Mouse (Mus musculus) testis, postnatal 14 days (tissue): Measurements from ENCODE around the gene Rgs16.
A peak's percentile ranks its signal among the peaks of the same experiment; 100 is the strongest.

ENCODE experiments used
- DNase-seq: peaks from one replicate; pipeline ENCODE4 v3.0.0; 2021; ENCODE audit warnings: low spot score

Rgs16 gene

DNA sequence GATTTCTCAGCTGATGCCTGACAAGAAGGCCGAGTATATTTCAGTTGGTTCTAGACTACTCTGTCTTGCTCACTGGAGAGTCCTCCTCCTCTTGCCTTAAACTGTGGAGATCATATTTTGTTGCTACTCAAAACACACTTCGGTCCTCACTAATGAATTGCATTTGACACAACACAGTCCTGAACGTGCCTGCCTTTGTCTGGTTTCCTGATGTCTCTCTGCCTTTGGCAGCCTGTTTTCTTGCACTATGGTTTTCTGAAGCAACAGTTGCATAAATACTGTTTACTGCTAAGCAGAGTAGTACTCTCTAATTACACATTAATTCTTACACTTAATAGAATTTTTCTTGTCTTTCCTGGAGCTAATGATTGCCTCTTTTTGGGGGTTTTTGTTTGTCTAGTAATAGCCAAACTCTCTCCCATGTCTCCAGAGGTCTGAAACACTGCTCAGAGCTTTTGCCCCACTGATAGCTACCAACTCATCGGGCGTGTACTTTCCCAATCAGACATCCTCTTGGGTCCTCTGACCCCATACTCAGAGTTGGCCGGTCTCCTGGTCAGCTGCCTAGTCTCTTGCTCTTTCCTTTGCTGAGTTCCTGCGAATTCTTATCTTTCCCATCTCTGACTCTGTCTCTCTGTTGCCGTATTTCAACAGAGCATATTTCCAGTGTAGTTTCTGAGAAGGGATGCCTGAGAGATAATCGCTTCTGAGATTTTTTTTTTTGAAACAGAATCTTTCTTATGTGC is 18.4 kb upstream of the Rgs16 start:
- DNase-seq, result no peak

DNA sequence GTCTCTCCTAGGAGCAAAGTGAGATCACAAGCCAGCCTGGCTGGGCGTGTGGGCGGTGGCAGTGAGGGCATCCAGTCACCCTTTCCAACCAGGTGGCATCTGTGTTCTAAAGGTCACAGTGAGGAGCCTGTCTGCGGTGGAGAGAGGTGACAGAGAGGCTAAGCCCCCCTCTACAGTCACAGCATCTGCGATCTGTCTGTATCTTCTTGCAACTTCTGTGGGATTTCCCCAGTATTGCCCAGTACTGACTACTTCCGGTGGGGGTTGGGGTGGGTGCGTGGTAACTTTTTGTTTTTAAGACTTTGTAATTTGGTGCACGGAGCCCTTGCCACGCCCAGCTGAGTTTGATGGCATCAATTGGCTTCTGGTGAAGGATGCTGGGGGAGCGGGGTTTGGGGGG is 16.7 kb upstream of the Rgs16 start:
- DNase-seq, result no peak

DNA sequence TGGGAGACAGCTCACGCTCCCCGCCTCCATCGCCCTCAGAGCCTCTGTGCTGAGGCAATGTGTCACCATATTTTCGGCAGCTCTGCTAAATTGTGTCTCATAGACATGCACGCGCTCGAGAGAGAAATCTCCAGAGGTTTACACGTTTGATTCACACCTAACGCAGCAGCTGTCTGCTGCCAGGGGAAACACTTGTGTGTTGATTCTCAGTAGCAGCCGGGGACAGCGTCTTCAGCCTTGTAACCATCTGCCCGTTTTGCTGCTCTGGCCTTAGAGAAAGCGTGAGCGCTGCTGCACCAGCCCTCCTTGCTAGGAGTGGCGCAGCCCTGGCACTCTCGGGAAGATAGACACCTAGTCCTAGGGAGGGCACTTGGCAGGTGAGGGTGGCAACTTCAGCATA is 13.5 kb upstream of the Rgs16 start:
- DNase-seq, result no peak

GRCm38 (mm10) chr1:153729806-153730205 is 10.3 kb upstream of the Rgs16 start:
- DNase-seq, result no peak

DNA sequence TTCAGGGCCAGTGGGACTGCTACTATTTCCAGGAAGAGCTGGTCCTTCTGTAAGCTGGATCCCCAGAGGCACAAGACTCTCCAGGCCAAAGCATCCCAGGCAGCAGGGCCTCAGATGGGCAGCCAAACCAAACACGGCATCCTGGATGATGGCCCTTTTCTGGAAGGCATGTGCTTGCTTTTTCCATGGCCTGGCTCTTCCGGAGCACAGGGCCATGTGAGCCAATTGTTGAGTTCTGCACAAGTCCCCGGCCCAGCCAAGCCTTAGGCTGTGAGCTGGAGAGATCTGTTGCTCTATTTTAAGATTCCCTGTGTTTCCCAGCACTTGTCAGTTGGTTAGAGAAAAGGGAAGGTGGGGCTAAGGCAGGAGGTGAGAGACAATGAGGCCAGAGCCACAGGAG is 9.5 kb upstream of the Rgs16 start:
- no peak for DNase-seq

DNA sequence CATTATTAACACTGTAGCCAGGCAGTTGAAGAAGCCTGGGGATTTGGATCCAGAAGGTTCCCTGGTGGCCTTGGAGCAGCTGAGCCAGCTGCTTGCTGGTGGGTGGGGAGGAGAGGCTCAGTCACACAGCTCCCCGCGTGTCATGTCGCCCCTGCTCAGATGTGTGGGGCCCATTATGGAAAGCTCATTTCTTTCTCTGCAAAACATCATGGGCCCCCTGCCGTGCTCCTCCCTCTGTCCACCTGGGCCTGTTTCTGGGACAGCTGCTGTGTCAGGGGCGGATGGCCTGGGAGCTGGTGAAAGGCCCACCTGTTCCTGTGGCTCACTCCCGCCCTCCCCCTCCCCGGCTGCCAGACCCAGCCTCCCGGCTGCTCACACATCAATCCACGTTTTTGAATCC is 7.0 kb upstream of the Rgs16 start:
- DNase-seq, result no peak

GRCm38 (mm10) chr1:153734866-153735265 is 5.3 kb upstream of the Rgs16 start:
- no peak for DNase-seq

DNA sequence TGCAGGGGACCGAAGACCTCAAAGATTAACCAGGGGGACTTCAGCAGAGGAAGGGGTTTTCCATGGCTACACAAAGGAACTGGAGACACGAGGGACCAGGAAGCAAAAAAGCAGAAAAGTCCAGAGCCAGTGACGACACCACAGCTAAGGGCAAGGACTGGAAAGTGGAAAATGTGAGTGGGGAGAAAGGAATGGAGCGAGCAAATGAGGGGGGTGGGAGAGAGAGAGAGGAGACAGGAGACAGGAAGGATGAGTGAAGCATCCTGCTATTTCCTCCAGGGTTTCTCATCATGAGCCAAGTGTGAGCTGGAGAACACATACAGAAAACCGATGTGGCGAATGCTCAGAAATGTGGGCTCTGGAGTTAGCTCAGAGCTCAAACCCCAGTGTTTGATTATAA is 4.1 kb upstream of the Rgs16 start:
- DNase-seq, result no peak

DNA sequence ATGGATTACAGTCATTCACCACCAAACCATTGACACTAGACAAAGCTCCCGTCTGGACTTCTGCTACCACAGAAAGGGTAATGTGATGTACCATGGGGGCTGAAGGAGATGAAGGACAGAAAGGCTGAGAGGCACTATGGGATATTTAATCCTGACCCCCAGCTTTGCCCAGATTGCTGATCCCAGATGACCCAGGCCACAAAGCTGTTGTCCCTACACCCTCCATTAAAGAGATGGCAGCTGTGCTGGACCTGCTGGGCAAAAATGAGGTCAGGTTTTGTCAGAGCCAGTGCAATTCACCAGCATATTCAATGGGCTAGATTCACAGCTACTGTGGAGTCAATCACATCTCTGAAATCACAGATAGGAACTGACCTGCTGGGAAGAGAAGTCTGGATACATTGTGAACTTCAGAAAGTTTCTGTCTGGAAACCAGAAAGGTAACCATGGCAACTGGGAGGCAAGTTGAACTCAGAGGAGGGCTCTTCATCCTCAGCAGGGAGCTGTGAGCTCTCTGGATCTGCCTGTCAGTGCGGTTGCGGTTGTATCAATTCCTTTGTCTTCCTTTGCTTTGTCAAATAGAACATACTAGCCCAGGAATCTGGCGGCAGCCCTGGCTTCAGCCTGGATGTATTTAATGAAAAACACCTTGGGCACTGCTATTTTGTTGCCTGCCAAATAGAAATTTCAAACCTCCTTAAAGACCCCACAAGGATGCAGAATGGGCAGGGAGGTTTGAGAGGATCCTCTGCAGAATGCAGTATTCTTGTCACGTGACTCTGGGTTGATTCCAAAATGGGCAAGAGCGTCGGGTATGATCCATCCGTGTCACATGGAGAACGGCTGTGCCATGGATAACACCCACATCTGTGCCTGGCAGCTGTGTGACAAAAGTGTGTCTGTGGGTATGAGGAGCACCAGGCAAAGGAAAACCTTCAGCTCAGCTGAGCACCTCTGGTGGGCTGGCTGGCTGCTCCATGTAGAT is 2.8 kb upstream of the Rgs16 start:
- peak; percentile 84 for DNase-seq

DNA sequence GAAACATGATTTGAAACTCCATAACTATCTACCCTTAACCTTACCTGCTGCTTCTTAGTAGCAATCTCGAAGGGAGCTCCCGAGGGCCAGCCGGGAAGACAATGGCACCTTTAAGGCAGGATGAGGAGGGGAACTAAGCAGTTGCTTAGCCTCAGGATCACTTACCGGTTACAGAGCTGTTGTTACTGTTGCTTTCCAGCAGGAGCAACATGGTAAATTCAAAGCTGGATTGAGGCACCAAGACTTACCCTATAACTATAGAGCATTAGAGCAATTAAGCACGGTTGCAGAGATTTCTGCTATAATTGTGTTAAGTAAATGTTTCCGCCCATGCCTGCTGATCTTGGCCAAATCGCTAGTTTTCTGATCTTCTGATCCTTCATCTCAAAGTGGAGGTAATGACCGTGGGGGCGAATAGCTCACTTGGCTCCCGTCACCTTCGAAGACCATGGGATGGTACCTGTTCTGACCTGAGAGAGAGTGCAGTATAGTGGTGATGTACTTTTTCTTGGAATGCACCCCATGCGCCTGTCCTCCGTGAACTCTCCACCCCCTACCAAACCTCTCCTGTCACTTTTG is 623 bp upstream of the Rgs16 start:
- no peak for DNase-seq

GRCm38 (mm10) chr1:153740775-153741400 is 739 bp downstream of the Rgs16 start:
- no peak for DNase-seq

- no peak for DNase-seq
Observed at GRCm38 (mm10) chr1:153741551-153742316, 1.6 kb downstream of the Rgs16 start.

GRCm38 (mm10) chr1:153742374-153743155 is 2.4 kb downstream of the Rgs16 start:
- DNase-seq, result peak; percentile 47

GRCm38 (mm10) chr1:153746119-153746670 is 6.0 kb downstream of the Rgs16 start:
- no peak for DNase-seq

GRCm38 (mm10) chr1:153746728-153747127 is 6.6 kb downstream of the Rgs16 start:
- peak; percentile 58 for DNase-seq

DNA sequence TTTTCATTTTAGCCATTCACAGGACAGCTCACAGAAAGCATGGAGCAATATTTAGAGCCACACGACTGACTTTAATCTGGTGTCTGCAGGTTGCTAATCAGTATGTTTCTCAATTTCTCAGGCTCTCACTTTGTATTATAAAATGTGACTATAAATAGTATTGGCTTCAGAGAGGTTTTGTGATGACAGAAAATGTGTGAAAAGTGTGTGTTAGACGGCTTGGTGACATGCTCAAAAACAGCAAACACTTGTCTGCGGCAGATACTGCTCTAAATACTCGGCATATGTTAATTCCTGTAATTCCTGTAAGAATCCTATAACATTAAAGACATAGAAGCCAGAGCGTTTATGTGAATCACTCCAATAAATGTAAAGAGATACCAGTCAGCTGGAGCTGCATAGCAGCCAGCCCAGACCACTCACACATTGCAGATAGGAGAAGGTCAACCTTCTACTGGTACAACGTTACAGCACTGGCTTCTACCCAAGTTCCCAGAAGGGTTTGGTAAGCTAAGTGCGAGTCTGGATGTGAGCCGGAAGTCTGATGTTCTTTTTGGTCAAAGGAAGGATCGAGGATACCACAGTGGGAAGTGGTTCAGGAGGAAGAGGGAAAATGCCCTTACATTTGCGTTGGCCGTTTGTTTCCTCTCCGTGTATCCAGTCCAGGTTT is 7.8 kb downstream of the Rgs16 start:
- no peak for DNase-seq

GRCm38 (mm10) chr1:153748549-153748948 is 8.4 kb downstream of the Rgs16 start:
- peak; percentile 68 for DNase-seq

DNA sequence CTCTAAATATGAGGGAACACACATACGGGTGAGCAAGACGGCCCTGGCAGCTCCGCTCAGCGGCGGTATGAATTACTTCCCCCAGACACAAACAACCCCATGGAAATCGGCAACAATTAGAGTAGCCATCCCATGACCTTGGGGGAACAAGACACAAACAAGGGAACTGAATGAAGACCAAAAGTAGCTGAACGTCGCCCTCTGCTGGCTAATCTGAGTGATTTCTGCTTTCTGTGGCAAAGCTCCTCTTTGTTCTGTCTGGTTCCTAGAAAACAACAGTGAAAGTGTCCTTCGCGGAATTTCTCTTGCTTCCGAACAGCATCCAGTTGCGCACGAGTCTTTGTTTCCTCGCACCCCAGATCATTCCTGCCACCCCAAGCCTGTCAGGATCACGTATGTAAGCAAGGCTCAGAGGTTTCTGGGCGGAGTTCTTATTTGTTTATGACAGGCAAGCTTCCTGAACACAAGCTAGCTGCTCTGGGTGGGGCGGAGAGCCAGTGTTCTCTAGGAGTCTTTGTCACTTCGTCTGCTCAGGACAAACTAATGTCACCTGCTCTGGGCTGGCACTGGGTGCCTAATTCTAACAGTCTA is 9.2 kb downstream of the Rgs16 start, which contains the start of gene Rnasel:
Gene Rnasel (plus strand): TSS at position 216 of the 591 bp plus-strand sequence.
- DNase-seq, result peak; percentile 75

DNA sequence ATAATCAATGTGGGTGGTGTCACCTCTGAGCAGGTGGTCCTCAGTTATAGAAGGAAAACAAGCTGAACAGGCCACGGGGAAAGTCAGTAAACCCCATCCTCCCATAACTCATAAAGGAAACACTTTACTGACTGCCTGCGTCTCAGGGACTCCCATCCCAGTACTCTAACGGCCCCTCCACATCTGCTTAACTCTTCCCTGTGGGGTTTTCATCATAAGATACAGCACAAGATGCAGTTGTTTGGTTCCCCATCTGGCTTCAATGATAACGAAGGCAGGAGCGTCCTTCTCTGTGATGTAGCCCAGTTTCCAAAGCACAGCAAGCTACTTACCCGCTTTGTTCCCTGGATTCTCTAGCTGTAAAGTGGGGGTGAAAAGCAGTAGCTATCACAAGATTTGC is 9.9 kb downstream of the Rgs16 start:
- no peak for DNase-seq
